Mouse (Mus musculus) liver, postnatal 0 days (tissue): ENCODE results near the gene Syngr2. TPM values are rescaled to one million over a fixed set of nuclear protein-coding genes. Genes with fewer than 3 reads are reported as not detected.

ENCODE experiments used
- ATAC-seq: fragments of 200-750 bp; cut with Nextera tagmentation; 2 replicates; pipeline ENCODE4 v1.8.0; 2017; ENCODE audit warnings: mild to moderate bottlenecking, moderate library complexity
- DNase-seq: peaks from one replicate; pipeline ENCODE4 v3.0.0-alpha.2; 2016
- H3K27ac ChIP-seq: fragments of 300-500 bp; sonication (generic); 2 replicates; pipeline ENCODE4 v1.5.1; 2014; ENCODE audit warnings: antibody characterized with exemption, moderate library complexity, mild to moderate bottlenecking, low read depth
- H3K27me3 ChIP-seq: fragments of 300-500 bp; sonication (generic); 2 replicates; pipeline ENCODE4 v1.6.1; 2014; ENCODE audit warnings: low read length, control low read depth, mixed read lengths; ENCODE audit not compliant: insufficient read depth
- H3K36me3 ChIP-seq: fragments of 300-500 bp; sonication (generic); replicated peaks from 2 replicates; pipeline ENCODE4 v1.6.1; 2014; ENCODE audit warnings: mild to moderate bottlenecking, control low read depth, low read length, moderate library complexity, mixed read lengths; ENCODE audit not compliant: insufficient read depth
- H3K4me1 ChIP-seq: fragments of 300-500 bp; sonication (generic); 2 replicates; pipeline ENCODE4 v1.6.1; 2014; ENCODE audit warnings: antibody characterized with exemption, mild to moderate bottlenecking, control low read depth; ENCODE audit not compliant: insufficient read depth
- H3K4me2 ChIP-seq: fragments of 300-500 bp; sonication (generic); 2 replicates; pipeline ENCODE4 v1.6.1; 2014; ENCODE audit warnings: low read depth, mild to moderate bottlenecking, low read length, moderate library complexity, mixed read lengths
- H3K4me3 ChIP-seq: fragments of 300-500 bp; sonication (generic); 2 replicates; pipeline ENCODE4 v1.5.1; 2014; ENCODE audit warnings: low read depth, low read length
- H3K9ac ChIP-seq: fragments of 300-500 bp; sonication (generic); replicated peaks from 2 replicates; pipeline ENCODE4 v1.6.1; 2014; ENCODE audit warnings: mild to moderate bottlenecking, moderate library complexity
- H3K9me3 ChIP-seq: fragments of 300-500 bp; sonication (generic); 2 replicates; pipeline ENCODE4 v1.6.1; 2016; ENCODE audit warnings: mild to moderate bottlenecking, control low read depth, low read length, mixed read lengths
- CTCF ChIP-seq: sonication (generic); IDR thresholded peaks from 2 replicates; pipeline ENCODE4 v1.5.1; 2016; ENCODE audit warnings: antibody characterized with exemption, low read depth
- EP300 ChIP-seq: IDR thresholded peaks from 2 replicates; pipeline ENCODE4 v1.6.1; 2016; ENCODE audit warnings: antibody characterized with exemption, low read depth, mild to moderate bottlenecking
- WGBS: fragments of 180-500 bp; shearing (Covaris S2); extraction: QIAGEN DNeasy Blood & Tissue Kit; methylation state at CpG from one replicate; pipeline ENCODE4 v1.1.7; 2014; ENCODE audit not compliant: insufficient replicate concordance; 5-methylcytosine and 5-hydroxymethylcytosine counted together
- polyA plus RNA-seq: library from polyadenylated mRNA; unstranded; fragments of >200 nt; fragmentation: Nextera tagmentation; extraction: Ambion mirVana; gene quantifications from 2 replicates; pipeline ENCODE4 v1.2.1, GENCODE M21; 2015

Gene Syngr2
- polyA plus RNA-seq, 1 experiment from 2014 or later = 62.2 TPM

DNA sequence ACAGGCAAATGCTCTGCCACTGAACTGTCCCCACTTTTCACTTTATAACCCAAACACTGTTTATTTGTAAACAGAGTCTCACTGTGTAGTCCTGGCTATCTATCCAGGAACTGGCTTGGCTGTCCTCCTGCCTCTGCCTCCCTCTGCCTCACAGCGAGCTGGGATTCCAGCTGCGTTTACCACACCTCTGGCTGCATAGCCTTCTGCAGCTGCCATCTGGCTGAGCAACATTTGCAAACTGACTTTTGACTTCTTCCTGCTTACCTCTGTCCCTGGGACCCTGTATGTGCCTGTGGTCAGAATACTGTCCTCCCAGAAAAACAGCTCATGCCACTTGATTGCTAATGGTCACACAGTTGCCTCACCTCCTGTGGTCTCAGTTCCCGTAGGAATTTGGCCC is 17.9 kb downstream of the Syngr2 start:
- peaks cover 15% of the 10 kb centered on the region for H3K36me3 ChIP-seq
- no peak for DNase-seq
- TF ChIP-seq EP300 (no peak), CTCF (no peak)
- ATAC-seq = no peak
- 40% methylated on average over 3 of the region's 3 CpGs for WGBS
- peak overlapping the region; percentile 79 for H3K4me3 ChIP-seq
- H3K27ac ChIP-seq = peak overlapping the region; percentile 98
- H3K4me1 ChIP-seq = peaks cover 82% of the 10 kb centered on the region
- peak overlapping the region; percentile 91 for H3K9ac ChIP-seq
- H3K9me3 ChIP-seq = no peaks in the 10 kb centered on the region
- H3K27me3 ChIP-seq = no peaks in the 10 kb centered on the region
- peak overlapping the region; percentile 94 for H3K4me2 ChIP-seq

DNA sequence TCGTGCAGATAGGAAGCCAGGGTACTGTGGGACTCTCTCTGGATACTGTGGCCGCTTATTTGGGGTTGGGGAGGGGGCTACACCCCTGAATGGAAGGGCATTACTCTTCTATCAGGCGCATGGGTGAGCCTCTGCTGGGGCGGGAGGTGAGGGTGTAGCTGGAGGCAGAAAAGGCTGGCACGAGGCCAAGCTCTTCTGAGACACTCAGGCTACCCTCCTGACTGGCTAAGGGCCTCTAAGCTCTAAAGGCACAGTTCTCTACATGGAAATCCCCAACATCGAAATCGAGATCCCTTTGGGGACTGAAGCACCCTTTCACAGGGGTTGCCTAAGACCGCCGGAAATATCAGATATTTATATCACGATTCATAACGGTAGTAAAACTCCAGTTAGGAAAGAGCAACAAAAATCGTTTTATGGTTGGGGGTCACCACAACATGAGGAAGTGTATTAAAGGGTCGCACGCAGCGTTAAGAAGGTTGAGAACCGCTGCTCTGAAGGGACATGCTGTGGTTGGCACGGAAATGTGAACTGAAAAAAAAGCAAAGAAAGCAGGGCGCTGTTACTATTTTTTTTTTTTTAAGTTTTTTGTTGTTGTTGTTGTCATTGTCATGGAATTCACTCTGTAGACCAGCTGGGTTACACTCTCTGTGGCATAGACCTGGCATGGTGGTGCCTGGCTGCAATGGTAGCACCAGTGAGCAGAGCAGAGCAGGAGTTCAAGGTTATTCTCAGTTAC is 18.9 kb downstream of the Syngr2 start:
- ATAC-seq (no peak), DNase-seq (peak; percentile 82)
- H3K4me1 ChIP-seq = peaks cover 87% of the 10 kb centered on the region
- peak overlapping the region; percentile 79 for H3K4me3 ChIP-seq
- TF ChIP-seq CTCF = no peak
- no peak; the same call in 1 of the 2 replicates for TF ChIP-seq EP300
- H3K9me3 ChIP-seq = no peaks in the 10 kb centered on the region
- peaks cover 6% of the 10 kb centered on the region for H3K36me3 ChIP-seq
- WGBS = 39% methylated on average over 18 of the region's 18 CpGs
- peak overlapping the region; percentile 94 for H3K4me2 ChIP-seq
- peak overlapping the region; percentile 91 for H3K9ac ChIP-seq
- peak overlapping the region; percentile 98 for H3K27ac ChIP-seq
- no peaks in the 10 kb centered on the region for H3K27me3 ChIP-seq

DNA sequence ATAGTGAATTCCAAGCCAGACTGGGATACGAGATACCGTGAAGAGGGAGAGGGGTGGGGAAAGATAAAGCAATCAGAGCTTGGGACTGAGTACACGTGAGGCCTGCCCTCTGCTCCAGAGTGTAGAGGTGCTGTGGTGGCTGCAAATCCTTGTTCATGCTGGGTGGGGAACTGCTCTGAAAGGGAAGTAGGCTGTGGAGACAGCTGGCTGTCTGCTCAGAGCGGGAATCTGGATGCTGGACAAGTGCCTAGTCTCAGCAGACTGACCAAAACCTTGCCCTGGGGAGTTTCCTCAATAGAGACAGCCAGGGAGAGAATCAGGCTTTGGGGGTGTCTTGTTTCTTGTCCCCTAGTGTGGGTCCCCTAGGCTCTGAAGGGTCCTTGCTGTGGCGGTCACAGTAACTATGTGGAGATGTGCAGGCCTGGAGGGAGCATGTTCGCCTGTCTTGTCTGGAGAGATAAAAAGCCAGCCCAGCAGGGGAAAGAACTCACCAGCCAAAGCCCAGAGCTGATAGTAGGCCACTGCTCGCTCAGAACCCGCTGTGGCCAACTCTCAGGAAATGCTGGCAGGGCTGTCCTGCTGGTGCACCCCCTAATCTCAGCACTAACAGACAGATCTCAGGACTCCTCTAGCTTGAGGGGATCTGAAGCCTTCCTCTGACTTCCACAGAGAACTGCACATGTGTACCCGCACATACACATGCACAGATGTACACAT is 19.6 kb downstream of the Syngr2 start:
- peaks cover 79% of the 10 kb centered on the region for H3K4me1 ChIP-seq
- 22% methylated on average over 9 of the region's 9 CpGs for WGBS

DNA sequence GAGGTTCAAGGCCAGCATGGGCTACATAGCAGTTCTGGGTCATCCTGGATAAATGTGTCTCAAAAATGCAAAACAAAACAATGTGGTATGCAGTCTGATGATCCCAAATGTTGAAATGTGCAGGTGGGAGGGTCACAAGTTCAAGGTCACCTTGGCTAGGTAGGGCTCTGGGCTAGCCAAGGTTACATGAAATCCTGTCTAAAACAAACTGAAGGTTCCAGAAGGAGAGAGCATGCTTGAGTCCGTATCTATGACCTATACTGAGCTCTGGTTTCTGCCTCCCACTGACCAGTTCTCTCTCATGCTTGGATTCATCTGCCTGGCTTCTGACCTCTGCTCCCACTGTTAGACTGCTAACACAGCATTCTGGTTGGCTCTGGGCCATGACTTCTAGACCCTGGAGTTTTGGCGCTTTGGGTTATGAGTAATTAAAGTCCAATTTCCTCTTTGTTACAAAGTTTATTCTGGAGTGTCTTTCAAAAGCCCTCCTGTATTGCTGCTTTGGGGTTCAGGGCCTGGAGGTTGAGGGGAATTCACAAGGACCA is 20.3 kb downstream of the Syngr2 start:
- no peak overlapping the region for H3K4me3 ChIP-seq
- H3K9ac ChIP-seq = peak overlapping the region; percentile 91
- H3K27ac ChIP-seq = peak overlapping the region; percentile 98
- ATAC-seq = peak; percentile 5; the same call in 1 of the 2 replicates
- DNase-seq = peak; percentile 65
- no peaks in the 10 kb centered on the region for H3K27me3 ChIP-seq
- WGBS = 46% methylated on average over 2 of the region's 2 CpGs
- H3K36me3 ChIP-seq = no peaks in the 10 kb centered on the region
- H3K4me1 ChIP-seq = peaks cover 75% of the 10 kb centered on the region
- peak overlapping the region; percentile 94 for H3K4me2 ChIP-seq
- H3K9me3 ChIP-seq = no peaks in the 10 kb centered on the region
- TF ChIP-seq EP300 = no peak
- no peak for TF ChIP-seq CTCF

More for the DNA sequence above, 19.6 kb downstream of the Syngr2 start:
- Histone ChIP-seq H3K27ac (peak overlapping the region; percentile 98), H3K27me3 (no peaks in the 10 kb centered on the region), H3K9ac (peak overlapping the region; percentile 91), H3K9me3 (no peaks in the 10 kb centered on the region), H3K4me2 (peak overlapping the region; percentile 94), H3K36me3 (0 out of 2 replicates have a peak, but pooled peaks cover 3% of the 10 kb centered on the region), H3K4me3 (no peak overlapping the region)
- DNase-seq = peak; percentile 60
- ATAC-seq = peak; percentile 20
- TF ChIP-seq EP300 = peak; percentile 50; the same call in 1 of the 2 replicates
- TF ChIP-seq CTCF = no peak

DNA sequence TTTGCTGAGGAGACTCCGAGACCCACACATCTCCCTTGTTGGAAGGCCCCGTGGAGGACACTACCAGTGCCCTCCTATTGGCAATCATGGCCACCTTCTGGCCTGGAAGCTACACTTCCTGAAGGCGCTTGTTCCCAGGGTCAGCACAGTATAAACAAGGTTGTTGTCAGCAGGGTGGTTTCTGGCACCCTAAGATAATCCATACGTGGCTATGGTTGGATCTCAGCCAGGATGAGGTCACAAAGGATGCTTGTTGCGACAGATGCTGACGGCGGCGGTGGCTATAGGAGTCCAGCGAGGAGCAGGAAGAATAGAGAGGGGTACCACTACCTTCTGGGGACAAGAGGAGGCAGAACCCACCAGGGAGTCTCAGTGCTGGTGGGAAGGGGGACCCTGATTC is 20.9 kb downstream of the Syngr2 start:
- H3K27ac ChIP-seq = peak overlapping the region; percentile 98
- peak overlapping the region; percentile 22 for H3K4me3 ChIP-seq
- no peaks in the 10 kb centered on the region for H3K9me3 ChIP-seq
- peak overlapping the region; percentile 94 for H3K4me2 ChIP-seq
- H3K9ac ChIP-seq = peak overlapping the region; percentile 91
- no peaks in the 10 kb centered on the region for H3K36me3 ChIP-seq
- DNase-seq (peak; percentile 90), ATAC-seq (peak; percentile 65)
- peak; percentile 28; the same call in 1 of the 2 replicates for TF ChIP-seq CTCF
- peak; percentile 96 for TF ChIP-seq EP300
- peaks cover 73% of the 10 kb centered on the region for H3K4me1 ChIP-seq
- 24% methylated on average over 9 of the region's 9 CpGs for WGBS
- no peaks in the 10 kb centered on the region for H3K27me3 ChIP-seq
